Mouse (Mus musculus): ENCODE measurements around the gene 2310039H08Rik. TPM values are rescaled to one million over a fixed set of nuclear protein-coding genes. Genes with fewer than 3 reads are reported as not detected.

Gene 2310039H08Rik
- polyA plus RNA-seq, 1 experiment from 2014 or later, result 192 TPM

- peak overlapping the region; percentile 49 for H3K27ac ChIP-seq (ENCODE audit: low read depth)
- peaks cover 33% of the 10 kb centered on the region for H3K36me3 ChIP-seq (replicated peaks; ENCODE audit: insufficient read depth, low read length)
- no peak for DNase-seq
- H3K4me3 ChIP-seq (ENCODE audit: low read depth, low read length), result 0 out of 2 replicates have a peak overlapping the region, but pooled peaks have one; percentile 80
- WGBS (ENCODE audit: insufficient replicate concordance), result 44% methylated on average over 2 of the region's 2 CpGs
- ATAC-seq, result no peak
- H3K27me3 ChIP-seq (ENCODE audit: insufficient read depth, low read length), result no peaks in the 10 kb centered on the region
- TF ChIP-seq EP300 (IDR thresholded peaks at IDR 0.05; ENCODE audit: low read depth) (no peak), CTCF (IDR thresholded peaks at IDR 0.05; ENCODE audit: low read depth) (no peak)
- H3K4me1 ChIP-seq (ENCODE audit: insufficient read depth), result peaks cover 17% of the 10 kb centered on the region
- H3K9me3 ChIP-seq (ENCODE audit: low read length), result no peaks in the 10 kb centered on the region
- H3K9ac ChIP-seq (replicated peaks), result peak overlapping the region; percentile 90; the same call in 1 of the 2 replicates
- H3K4me2 ChIP-seq (ENCODE audit: low read depth, low read length), result peak overlapping the region; percentile 90; the same call in 1 of the 2 replicates
Measured at GRCm38 (mm10) chr17:46774131-46774472, 1.7 kb downstream of the 2310039H08Rik start.

DNA sequence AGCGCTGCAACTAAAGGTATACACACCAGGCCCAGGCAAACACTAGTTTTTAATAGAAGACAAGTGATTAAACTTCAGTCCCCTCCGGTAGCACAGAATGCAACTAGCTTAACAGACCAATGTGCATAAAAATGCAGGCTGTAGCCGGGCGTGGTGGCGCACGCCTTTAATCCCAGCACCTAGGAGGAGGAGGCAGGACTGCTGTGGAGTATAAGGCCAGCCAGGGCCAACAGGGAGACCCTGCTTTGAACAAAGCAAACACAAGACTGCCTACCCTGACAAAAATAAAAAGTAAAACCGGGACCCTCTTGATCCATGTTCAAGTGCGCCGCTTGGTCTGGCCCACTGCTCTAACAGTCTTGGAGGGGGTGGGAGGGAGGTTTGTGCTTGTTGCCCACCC lies 2.6 kb downstream of the 2310039H08Rik start:
- DNase-seq (no peak), ATAC-seq (no peak)
- H3K4me2 ChIP-seq (ENCODE audit: low read depth, low read length), result no peak overlapping the region
- no peak overlapping the region for H3K4me3 ChIP-seq (ENCODE audit: low read depth, low read length)
- TF ChIP-seq EP300 (IDR thresholded peaks at IDR 0.05; ENCODE audit: low read depth) (no peak), CTCF (IDR thresholded peaks at IDR 0.05; ENCODE audit: low read depth) (no peak)
- H3K9me3 ChIP-seq (ENCODE audit: low read length), result no peaks in the 10 kb centered on the region
- H3K9ac ChIP-seq (replicated peaks), result no peak overlapping the region
- H3K4me1 ChIP-seq (ENCODE audit: insufficient read depth), result peaks cover 17% of the 10 kb centered on the region
- H3K27ac ChIP-seq (ENCODE audit: low read depth), result no peak overlapping the region
- H3K27me3 ChIP-seq (ENCODE audit: insufficient read depth, low read length), result no peaks in the 10 kb centered on the region
- 90% methylated on average over 9 of the region's 9 CpGs for WGBS (ENCODE audit: insufficient replicate concordance)
- peaks cover 42% of the 10 kb centered on the region for H3K36me3 ChIP-seq (replicated peaks; ENCODE audit: insufficient read depth, low read length)

DNA sequence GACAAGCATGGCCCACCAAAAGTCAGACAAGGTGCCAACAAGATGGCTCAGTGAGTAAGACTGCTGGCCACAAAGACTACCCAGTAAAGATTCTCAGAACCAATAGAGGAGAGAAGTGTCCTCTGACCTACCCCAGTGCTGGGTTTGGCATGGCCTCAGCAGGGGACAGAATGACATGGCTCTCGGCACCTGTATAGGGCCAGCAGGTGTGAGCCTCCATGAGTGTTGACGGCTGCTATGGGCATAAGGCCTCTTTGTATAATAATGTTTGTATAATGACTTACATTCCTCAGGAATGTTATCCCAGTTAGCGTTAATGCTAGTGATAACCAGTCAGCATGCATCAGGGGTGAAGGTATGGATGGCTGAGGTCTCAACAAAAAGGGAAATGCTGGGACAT lies 3.7 kb downstream of the 2310039H08Rik start:
- no peaks in the 10 kb centered on the region for H3K27me3 ChIP-seq (ENCODE audit: insufficient read depth, low read length)
- no peaks in the 10 kb centered on the region for H3K9me3 ChIP-seq (ENCODE audit: low read length)
- H3K36me3 ChIP-seq (replicated peaks; ENCODE audit: insufficient read depth, low read length), result peaks cover 49% of the 10 kb centered on the region
- peaks cover 18% of the 10 kb centered on the region for H3K4me1 ChIP-seq (ENCODE audit: insufficient read depth)
- no peak overlapping the region for H3K4me3 ChIP-seq (ENCODE audit: low read depth, low read length)
- no peak overlapping the region for H3K4me2 ChIP-seq (ENCODE audit: low read depth, low read length)
- DNase-seq, result no peak
- TF ChIP-seq CTCF (IDR thresholded peaks at IDR 0.05; ENCODE audit: low read depth), result no peak
- TF ChIP-seq EP300 (IDR thresholded peaks at IDR 0.05; ENCODE audit: low read depth), result no peak
- no peak overlapping the region for H3K9ac ChIP-seq (replicated peaks)
- no peak overlapping the region for H3K27ac ChIP-seq (ENCODE audit: low read depth)
- no peak for ATAC-seq
- 89% methylated on average over 3 of the region's 3 CpGs for WGBS (ENCODE audit: insufficient replicate concordance)

- WGBS (ENCODE audit: insufficient replicate concordance), result 2% methylated on average over 11 of the region's 11 CpGs
- H3K9me3 ChIP-seq (ENCODE audit: low read length), result no peaks in the 10 kb centered on the region
- H3K4me1 ChIP-seq (ENCODE audit: insufficient read depth), result peaks cover 12% of the 10 kb centered on the region
- peak overlapping the region; percentile 70 for H3K4me2 ChIP-seq (ENCODE audit: low read depth, low read length)
- no peaks in the 10 kb centered on the region for H3K27me3 ChIP-seq (ENCODE audit: insufficient read depth, low read length)
- TF ChIP-seq EP300 (IDR thresholded peaks at IDR 0.05; ENCODE audit: low read depth) (no peak), CTCF (IDR thresholded peaks at IDR 0.05; ENCODE audit: low read depth) (no peak)
- DNase-seq, result no peak
- no peak; the same call in 1 of the 2 replicates for ATAC-seq
- H3K9ac ChIP-seq (replicated peaks), result peak overlapping the region; percentile 74
- H3K4me3 ChIP-seq (ENCODE audit: low read depth, low read length), result peak overlapping the region; percentile 74
- H3K36me3 ChIP-seq (replicated peaks; ENCODE audit: insufficient read depth, low read length), result peaks cover 34% of the 10 kb centered on the region
- peak overlapping the region; percentile 78 for H3K27ac ChIP-seq (ENCODE audit: low read depth)
Measured at GRCm38 (mm10) chr17:46781876-46782275, 9.4 kb downstream of the 2310039H08Rik start.

DNA sequence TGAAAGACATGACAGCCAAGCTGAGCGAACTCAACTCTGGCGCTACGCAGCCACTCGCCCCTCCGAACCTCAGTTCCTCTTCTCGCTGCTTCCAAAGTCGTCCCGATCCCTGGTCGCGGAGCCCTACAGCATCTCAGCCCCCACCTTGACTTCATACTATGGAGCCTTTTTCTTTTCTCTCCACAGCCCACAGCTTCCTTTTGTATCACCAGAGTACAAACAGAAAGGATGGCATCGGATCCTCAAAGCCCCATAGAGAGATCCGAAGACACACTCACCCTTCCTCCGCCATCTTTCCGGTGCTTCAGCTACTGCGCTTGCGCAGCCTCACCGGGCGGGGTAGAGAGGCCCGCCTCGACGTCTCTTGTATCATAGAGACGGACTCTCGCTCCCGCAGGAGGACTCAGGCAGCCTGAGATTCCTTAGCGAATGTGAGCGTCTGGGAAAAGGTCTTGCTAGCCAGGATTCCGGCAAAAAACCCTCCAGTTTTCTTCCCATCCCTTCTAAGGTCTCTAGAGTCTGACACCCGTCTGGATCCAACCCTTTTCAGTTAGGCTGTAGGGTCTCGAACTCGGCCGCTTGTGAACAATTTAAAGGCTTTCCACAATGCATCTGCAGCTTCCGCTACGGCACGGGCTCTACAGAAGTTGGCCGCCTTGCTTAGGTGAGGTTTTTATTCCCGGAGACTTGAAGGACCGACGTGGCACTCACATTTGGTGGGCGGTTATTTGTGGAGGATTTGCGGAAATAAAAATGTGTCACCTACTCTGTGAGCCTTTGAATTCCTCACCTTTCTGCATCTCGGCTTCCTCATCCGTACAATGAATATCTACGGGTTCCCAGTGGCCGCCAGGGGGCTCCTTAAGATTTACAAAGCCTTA lies 10.1 kb downstream of the 2310039H08Rik start, which contains the start of gene Rpl7l1:
Gene Rpl7l1, minus strand, starts transcription at position 332 of the 881 bp plus-strand sequence.
- peak; percentile 96 for ATAC-seq
- peak within 1 kb of the TSS; percentile 70 for H3K4me2 ChIP-seq (ENCODE audit: low read depth, low read length)
- H3K9ac ChIP-seq (replicated peaks), result peak within 1 kb of the TSS; percentile 74
- TF ChIP-seq EP300 (IDR thresholded peaks at IDR 0.05; ENCODE audit: low read depth) (peak; percentile 26; the same call in 1 of the 2 replicates), CTCF (IDR thresholded peaks at IDR 0.05; ENCODE audit: low read depth) (peak; percentile 81)
- H3K9me3 ChIP-seq (ENCODE audit: low read length), result no peaks in the 10 kb centered on the region
- DNase-seq, result peak; percentile 92
- WGBS (ENCODE audit: insufficient replicate concordance), result under 1% methylated on average over 44 of the region's 44 CpGs
- peaks cover 30% of the 10 kb centered on the region for H3K36me3 ChIP-seq (replicated peaks; ENCODE audit: insufficient read depth, low read length)
- peak within 1 kb of the TSS; percentile 74 for H3K4me3 ChIP-seq (ENCODE audit: low read depth, low read length)
- peak within 1 kb of the TSS; percentile 78 for H3K27ac ChIP-seq (ENCODE audit: low read depth)
- peaks cover 15% of the 10 kb centered on the region for H3K4me1 ChIP-seq (ENCODE audit: insufficient read depth)
- H3K27me3 ChIP-seq (ENCODE audit: insufficient read depth, low read length), result no peaks in the 10 kb centered on the region

DNA sequence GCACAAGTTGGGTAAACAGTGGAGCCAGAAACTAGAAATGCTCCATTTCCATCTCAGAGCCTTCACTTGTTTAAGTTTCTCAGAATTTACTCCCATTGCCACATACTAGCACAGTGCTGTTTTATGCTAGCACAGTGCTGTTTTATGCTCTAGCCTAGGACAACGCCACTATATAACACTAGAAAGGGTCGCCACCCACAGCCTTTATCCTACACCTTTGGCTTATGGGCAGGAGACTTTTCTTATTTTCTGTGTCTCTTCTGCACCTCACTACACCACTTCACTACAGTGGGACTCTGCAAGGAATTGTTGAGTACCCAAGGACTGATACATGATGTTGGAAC lies 10.8 kb downstream of the 2310039H08Rik start:
- H3K4me3 ChIP-seq (ENCODE audit: low read depth, low read length), result peak overlapping the region; percentile 74
- DNase-seq (no peak), ATAC-seq (no peak; the same call in 1 of the 2 replicates)
- no peak for TF ChIP-seq EP300 (IDR thresholded peaks at IDR 0.05; ENCODE audit: low read depth)
- TF ChIP-seq CTCF (IDR thresholded peaks at IDR 0.05; ENCODE audit: low read depth), result no peak
- no peaks in the 10 kb centered on the region for H3K9me3 ChIP-seq (ENCODE audit: low read length)
- 66% methylated on average over 2 of the region's 2 CpGs for WGBS (ENCODE audit: insufficient replicate concordance)
- no peaks in the 10 kb centered on the region for H3K27me3 ChIP-seq (ENCODE audit: insufficient read depth, low read length)
- peak overlapping the region; percentile 59; the same call in 1 of the 2 replicates for H3K27ac ChIP-seq (ENCODE audit: low read depth)
- H3K4me1 ChIP-seq (ENCODE audit: insufficient read depth), result peaks cover 15% of the 10 kb centered on the region
- H3K4me2 ChIP-seq (ENCODE audit: low read depth, low read length), result peak overlapping the region; percentile 69
- H3K9ac ChIP-seq (replicated peaks), result no peak overlapping the region
- peaks cover 26% of the 10 kb centered on the region for H3K36me3 ChIP-seq (replicated peaks; ENCODE audit: insufficient read depth, low read length)
